Mouse (Mus musculus): ENCODE data around the gene Tmem208. TPM values are rescaled to one million over a fixed set of nuclear protein-coding genes. Genes with fewer than 3 reads are reported as not detected.

Tmem208 gene
- polyA plus RNA-seq (2015; fragmentation: Nextera tagmentation; extraction: Ambion mirVana): 116 and 120 TPM in 2 replicates

DNA sequence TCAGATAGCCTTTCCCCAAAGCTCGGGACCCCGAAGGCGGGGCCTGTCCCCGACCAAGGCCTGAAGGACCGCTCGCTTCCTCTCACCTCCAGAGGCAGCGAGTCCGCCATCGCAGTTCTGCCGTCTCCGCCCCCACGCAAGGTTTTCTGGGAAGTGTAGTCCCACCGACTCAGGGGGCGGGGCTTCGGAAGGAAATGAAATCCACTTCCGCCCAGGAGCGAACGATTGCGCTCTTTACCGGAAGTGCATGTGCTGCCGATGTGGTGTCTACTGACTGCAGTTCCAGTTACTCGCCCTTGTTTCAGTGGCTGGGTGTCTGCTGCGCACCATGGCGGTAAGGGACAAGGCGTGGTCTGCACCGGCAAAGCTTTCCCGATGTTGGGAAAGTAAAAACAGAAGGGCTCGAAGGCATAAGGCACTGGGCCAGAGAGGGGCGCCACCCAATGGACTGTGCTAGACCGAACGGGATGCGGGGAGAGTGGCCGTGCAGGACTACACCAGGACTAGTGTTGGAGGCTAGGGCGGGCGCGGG, at the start of gene Tmem208, which contains the start of gene Lrrc29:
Gene Tmem208, plus strand, starts transcription at position 214 of the 532 bp plus-strand sequence.
Gene Lrrc29, minus strand, starts transcription at position 138 of the 532 bp plus-strand sequence.
- Histone ChIP-seq H3K36me3 (peaks cover 38% of the 10 kb centered on the region), H3K9me3 (no peaks in the 10 kb centered on the region), H3K4me1 (peaks cover 19% of the 10 kb centered on the region), H3K27me3 (no peaks in the 10 kb centered on the region), H3K27ac (replicated peaks) (peak within 1 kb of the TSS; percentile 77), H3K4me2 (replicated peaks) (peak within 1 kb of the TSS; percentile 79), H3K4me3 (peak within 1 kb of the TSS; percentile 62), H3K9ac (replicated peaks) (peak within 1 kb of the TSS; percentile 69)
- ATAC-seq (replicated peaks): peak; percentile 94
- 0% methylated on average over 36 of the region's 36 CpGs for WGBS

GRCm38 (mm10) chr8:105278911-105279334, 47.2 kb upstream of the Tmem208 start:
- peaks cover 28% of the 10 kb centered on the region for H3K36me3 ChIP-seq
- H3K4me3 ChIP-seq: peak overlapping the region; percentile 27
- H3K9ac ChIP-seq (replicated peaks): peak overlapping the region; percentile 26; the same call in 1 of the 2 replicates
- H3K4me1 ChIP-seq: peaks cover 24% of the 10 kb centered on the region
- H3K27ac ChIP-seq (replicated peaks): no peak overlapping the region
- peaks cover 46% of the 10 kb centered on the region for H3K27me3 ChIP-seq
- peak overlapping the region; percentile 49 for H3K4me2 ChIP-seq (replicated peaks)
- under 1% methylated on average over 28 of the region's 28 CpGs for WGBS
- ATAC-seq (replicated peaks): peak; percentile 69
- no peaks in the 10 kb centered on the region for H3K9me3 ChIP-seq

GRCm38 (mm10) chr8:105280567-105280966, 45.6 kb upstream of the Tmem208 start:
- Histone ChIP-seq H3K9ac (replicated peaks) (no peak overlapping the region), H3K4me2 (replicated peaks) (no peak overlapping the region), H3K4me1 (peaks cover 26% of the 10 kb centered on the region), H3K36me3 (peaks cover 38% of the 10 kb centered on the region), H3K4me3 (no peak overlapping the region), H3K27ac (replicated peaks) (no peak overlapping the region), H3K27me3 (peaks cover 31% of the 10 kb centered on the region), H3K9me3 (no peaks in the 10 kb centered on the region)
- no peak for ATAC-seq (replicated peaks)
- WGBS: 68% methylated on average over 3 of the region's 3 CpGs

GRCm38 (mm10) chr8:105281821-105282220, 44.3 kb upstream of the Tmem208 start:
- Histone ChIP-seq H3K27me3 (peaks cover 21% of the 10 kb centered on the region), H3K9ac (replicated peaks) (no peak overlapping the region), H3K4me1 (peaks cover 27% of the 10 kb centered on the region), H3K4me3 (no peak overlapping the region), H3K36me3 (peaks cover 38% of the 10 kb centered on the region), H3K9me3 (no peaks in the 10 kb centered on the region), H3K27ac (replicated peaks) (no peak overlapping the region), H3K4me2 (replicated peaks) (no peak overlapping the region)
- 90% methylated on average over 12 of the region's 12 CpGs for WGBS
- ATAC-seq (replicated peaks): no peak

GRCm38 (mm10) chr8:105282239-105282638, 43.9 kb upstream of the Tmem208 start:
- H3K4me1 ChIP-seq: peaks cover 31% of the 10 kb centered on the region
- H3K36me3 ChIP-seq: peaks cover 38% of the 10 kb centered on the region
- H3K9me3 ChIP-seq: no peaks in the 10 kb centered on the region
- no peak overlapping the region for H3K4me3 ChIP-seq
- WGBS: 89% methylated on average over 4 of the region's 4 CpGs
- no peak overlapping the region for H3K9ac ChIP-seq (replicated peaks)
- peaks cover 17% of the 10 kb centered on the region for H3K27me3 ChIP-seq
- no peak overlapping the region for H3K4me2 ChIP-seq (replicated peaks)
- ATAC-seq (replicated peaks): no peak
- H3K27ac ChIP-seq (replicated peaks): no peak overlapping the region

GRCm38 (mm10) chr8:105283074-105283473, 43.1 kb upstream of the Tmem208 start:
- Histone ChIP-seq H3K9me3 (no peaks in the 10 kb centered on the region), H3K4me1 (peaks cover 39% of the 10 kb centered on the region), H3K27ac (replicated peaks) (no peak overlapping the region), H3K36me3 (peaks cover 38% of the 10 kb centered on the region), H3K27me3 (peaks cover 9% of the 10 kb centered on the region), H3K4me3 (no peak overlapping the region), H3K9ac (replicated peaks) (no peak overlapping the region), H3K4me2 (replicated peaks) (no peak overlapping the region)
- 27% methylated on average over 23 of the region's 23 CpGs for WGBS
- no peak; the same call in 1 of the 2 replicates for ATAC-seq (replicated peaks)

DNA sequence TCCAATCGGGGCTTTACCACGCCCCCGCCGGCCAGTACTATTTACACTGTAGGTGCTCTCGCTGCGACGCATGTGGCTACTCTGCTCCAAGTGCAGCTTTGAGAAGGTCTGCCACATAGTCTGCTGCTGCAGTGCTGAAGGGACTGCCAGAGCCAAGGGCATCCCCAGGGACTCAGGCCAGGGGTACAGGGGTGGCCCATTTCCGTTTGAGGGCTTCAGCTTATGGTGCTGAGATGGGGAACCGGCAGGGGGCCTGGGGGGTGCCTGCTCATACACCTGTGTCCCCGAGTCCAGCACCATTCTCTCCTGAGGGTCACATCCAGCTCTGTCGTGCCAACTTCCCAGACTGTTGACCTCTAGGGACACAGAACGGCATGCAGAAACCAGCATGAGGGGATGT, 40.6 kb upstream of the Tmem208 start:
- Histone ChIP-seq H3K36me3 (peaks cover 32% of the 10 kb centered on the region), H3K27me3 (no peaks in the 10 kb centered on the region), H3K4me3 (no peak overlapping the region), H3K9me3 (no peaks in the 10 kb centered on the region), H3K27ac (replicated peaks) (no peak overlapping the region), H3K4me1 (peaks cover 47% of the 10 kb centered on the region), H3K4me2 (replicated peaks) (no peak overlapping the region), H3K9ac (replicated peaks) (no peak overlapping the region)
- WGBS: 48% methylated on average over 12 of the region's 12 CpGs
- no peak for ATAC-seq (replicated peaks)

DNA sequence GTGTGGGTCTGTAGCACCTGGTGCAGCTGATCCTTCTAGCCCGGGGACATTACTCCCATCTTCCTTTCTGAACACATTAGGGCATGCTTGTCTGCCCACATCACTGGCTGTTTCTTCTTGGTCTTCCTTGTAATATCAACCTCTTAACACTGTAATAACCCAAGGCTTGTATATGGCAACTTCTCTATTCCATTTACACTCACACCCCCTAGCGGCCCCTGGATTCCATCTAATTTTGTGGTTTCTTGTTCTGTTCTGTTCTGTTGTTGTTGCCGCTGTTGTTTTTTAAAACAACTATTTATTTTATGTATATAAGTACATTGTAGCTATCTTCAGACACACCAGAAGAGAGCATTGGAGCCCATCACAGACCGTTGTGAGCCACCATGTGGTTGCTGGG, 39.2 kb upstream of the Tmem208 start:
- H3K4me1 ChIP-seq: peaks cover 54% of the 10 kb centered on the region
- 91% methylated on average over 4 of the region's 4 CpGs for WGBS
- H3K9ac ChIP-seq (replicated peaks): 0 out of 2 replicates have a peak overlapping the region, but pooled peaks have one; percentile 10
- H3K4me2 ChIP-seq (replicated peaks): peak overlapping the region; percentile 86
- peaks cover 23% of the 10 kb centered on the region for H3K36me3 ChIP-seq
- ATAC-seq (replicated peaks): no peak
- H3K4me3 ChIP-seq: no peak overlapping the region
- H3K9me3 ChIP-seq: no peaks in the 10 kb centered on the region
- H3K27ac ChIP-seq (replicated peaks): no peak overlapping the region
- 0 out of 2 replicates have a peak, but pooled peaks cover 4% of the 10 kb centered on the region for H3K27me3 ChIP-seq

DNA sequence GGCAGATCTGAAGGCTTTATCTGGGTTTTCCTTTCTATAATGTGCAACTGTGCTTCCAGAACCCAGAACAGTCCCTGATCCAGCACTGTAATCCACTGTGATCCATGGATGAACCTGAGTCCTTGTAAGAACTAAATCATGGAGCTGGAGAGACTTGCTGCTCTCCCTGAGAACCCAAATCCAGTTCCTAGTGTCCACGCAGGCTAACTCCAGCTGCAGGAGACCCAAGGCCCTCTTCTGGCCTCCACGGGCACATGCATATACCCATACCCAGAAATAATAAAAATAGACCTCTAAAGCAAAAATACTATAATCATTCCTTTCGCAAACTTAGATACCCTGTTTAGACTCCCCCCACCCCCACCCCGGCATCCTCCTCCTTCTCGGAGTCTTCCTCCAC, 37.9 kb upstream of the Tmem208 start:
- ATAC-seq (replicated peaks): no peak
- H3K36me3 ChIP-seq: peaks cover 10% of the 10 kb centered on the region
- H3K27me3 ChIP-seq: 0 out of 2 replicates have a peak, but pooled peaks cover 4% of the 10 kb centered on the region
- peak overlapping the region; percentile 86 for H3K4me2 ChIP-seq (replicated peaks)
- WGBS: 83% methylated on average over 5 of the region's 5 CpGs
- peaks cover 54% of the 10 kb centered on the region for H3K4me1 ChIP-seq
- peak overlapping the region; percentile 93 for H3K27ac ChIP-seq (replicated peaks)
- no peaks in the 10 kb centered on the region for H3K9me3 ChIP-seq
- peak overlapping the region; percentile 56 for H3K4me3 ChIP-seq
- peak overlapping the region; percentile 65; the same call in 1 of the 2 replicates for H3K9ac ChIP-seq (replicated peaks)

- WGBS: under 1% methylated on average over 53 of the region's 53 CpGs
- ATAC-seq (replicated peaks): peak; percentile 91
Observed at GRCm38 (mm10) chr8:105288958-105289732, 37.0 kb upstream of the Tmem208 start.

DNA sequence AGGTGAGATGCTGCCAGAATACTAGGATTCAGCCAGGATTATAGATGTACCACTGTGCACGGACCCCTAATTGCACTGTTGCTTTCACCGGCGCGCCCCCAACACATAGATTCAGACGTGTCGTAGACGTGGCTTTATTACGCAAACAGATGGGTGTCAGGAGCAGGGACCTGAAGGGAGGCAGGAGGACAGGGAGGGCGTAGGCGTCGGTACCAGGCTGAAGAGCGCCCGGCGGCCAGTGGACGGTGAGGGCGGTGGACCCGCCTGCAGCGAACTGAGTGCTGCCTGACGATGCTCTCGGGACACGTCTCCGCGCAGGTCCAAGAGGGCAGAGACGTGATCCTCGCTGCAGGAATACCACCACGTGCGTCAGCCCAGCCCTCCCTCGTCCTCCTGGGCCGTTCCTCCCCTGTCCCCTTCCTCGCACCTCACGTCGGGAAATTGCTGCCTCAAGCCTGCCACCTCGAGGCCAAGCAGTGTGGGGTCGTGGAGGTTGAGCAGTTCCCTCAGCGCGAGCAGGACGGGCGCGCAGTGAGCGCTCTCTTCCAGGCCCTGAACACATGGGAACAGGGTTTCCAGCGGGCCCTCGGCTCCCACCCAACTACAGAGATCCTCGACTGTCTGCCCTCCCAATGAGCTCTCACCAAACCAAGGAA, 36.2 kb upstream of the Tmem208 start, which contains the start of gene 4931428F04Rik:
Gene 4931428F04Rik, minus strand, starts transcription at position 60 of the 656 bp plus-strand sequence.
- 0 out of 2 replicates have a peak, but pooled peaks cover 4% of the 10 kb centered on the region for H3K27me3 ChIP-seq
- peak; percentile 39 for ATAC-seq (replicated peaks)
- peak within 1 kb of the TSS; percentile 65 for H3K9ac ChIP-seq (replicated peaks)
- H3K4me1 ChIP-seq: peaks cover 54% of the 10 kb centered on the region
- WGBS: 1% methylated on average over 43 of the region's 43 CpGs
- peak within 1 kb of the TSS; percentile 56 for H3K4me3 ChIP-seq
- peak within 1 kb of the TSS; percentile 86 for H3K4me2 ChIP-seq (replicated peaks)
- no peaks in the 10 kb centered on the region for H3K9me3 ChIP-seq
- H3K36me3 ChIP-seq: peaks cover 5% of the 10 kb centered on the region
- peak within 1 kb of the TSS; percentile 93 for H3K27ac ChIP-seq (replicated peaks)

More at GRCm38 (mm10) chr8:105288958-105289732, 37.0 kb upstream of the Tmem208 start:
- 0 out of 2 replicates have a peak, but pooled peaks cover 4% of the 10 kb centered on the region for H3K27me3 ChIP-seq
- peak overlapping the region; percentile 56 for H3K4me3 ChIP-seq
- H3K27ac ChIP-seq (replicated peaks): peak overlapping the region; percentile 93
- peaks cover 10% of the 10 kb centered on the region for H3K36me3 ChIP-seq
- H3K4me2 ChIP-seq (replicated peaks): peak overlapping the region; percentile 86
- H3K9me3 ChIP-seq: no peaks in the 10 kb centered on the region
- H3K4me1 ChIP-seq: peaks cover 54% of the 10 kb centered on the region
- H3K9ac ChIP-seq (replicated peaks): peak overlapping the region; percentile 65

Data from forebrain, embryonic 15.5 days (tissue).